Mouse (Mus musculus) limb, embryonic 13.5 days (tissue): Measurements from ENCODE around the gene Atrnl1. TPM values are rescaled to one million over a fixed set of nuclear protein-coding genes. Genes with fewer than 3 reads are reported as not detected.

ENCODE experiments used
- ATAC-seq: fragments of 200-750 bp; cut with Nextera tagmentation; 2 replicates; pipeline ENCODE4 v1.8.0; 2017; ENCODE audit warnings: low read depth, moderate number of reproducible peaks, moderate TSS enrichment; ENCODE audit not compliant: low FRiP score
- H3K27ac ChIP-seq: fragments of 300-500 bp; sonication (generic); 2 replicates; pipeline ENCODE4 v1.5.1; 2015; ENCODE audit warnings: inconsistent platforms, mild to moderate bottlenecking, moderate library complexity
- H3K27me3 ChIP-seq: fragments of 300-500 bp; sonication (generic); 2 replicates; pipeline ENCODE4 v1.6.1; 2015; ENCODE audit warnings: mild to moderate bottlenecking, inconsistent platforms
- H3K36me3 ChIP-seq: fragments of 300-500 bp; sonication (generic); 2 replicates; pipeline ENCODE4 v1.6.1; 2015; ENCODE audit warnings: inconsistent platforms, mild to moderate bottlenecking, moderate library complexity
- H3K4me1 ChIP-seq: fragments of 300-500 bp; sonication (generic); 2 replicates; pipeline ENCODE4 v1.6.1; 2015; ENCODE audit warnings: inconsistent platforms
- H3K4me2 ChIP-seq: fragments of 300-500 bp; sonication (generic); replicated peaks from 2 replicates; pipeline ENCODE4 v1.6.1; 2015; ENCODE audit warnings: inconsistent platforms, mild to moderate bottlenecking, moderate library complexity
- H3K4me3 ChIP-seq: fragments of 300-500 bp; sonication (generic); 2 replicates; pipeline ENCODE4 v1.5.1; 2015; ENCODE audit warnings: moderate library complexity, mild to moderate bottlenecking, inconsistent platforms
- H3K9ac ChIP-seq: fragments of 300-500 bp; sonication (generic); 2 replicates; pipeline ENCODE4 v1.6.1; 2015; ENCODE audit warnings: mild to moderate bottlenecking, inconsistent platforms
- H3K9me3 ChIP-seq: fragments of 300-500 bp; sonication (generic); 2 replicates; pipeline ENCODE4 v1.6.1; 2016; ENCODE audit warnings: inconsistent platforms
- WGBS: fragments of 180-500 bp; shearing (Covaris S2); methylation state at CpG from one replicate; pipeline ENCODE4 v1.1.7; 2015; 5-methylcytosine and 5-hydroxymethylcytosine counted together
- polyA plus RNA-seq: library from polyadenylated mRNA; unstranded; fragments of >200 nt; fragmentation: Nextera tagmentation; extraction: Ambion mirVana; gene quantifications from 2 replicates; pipeline ENCODE4 v1.2.1, GENCODE M21; 2015

Gene Atrnl1
- polyA plus RNA-seq, 1 experiment from 2014 or later: 7.1 TPM

GRCm38 (mm10) chr19:58121628-58122027 lies 510.8 kb downstream of the Atrnl1 start:
- H3K9me3 ChIP-seq: no peaks in the 10 kb centered on the region
- no peak overlapping the region for H3K4me3 ChIP-seq
- peaks cover 19% of the 10 kb centered on the region for H3K27me3 ChIP-seq
- peaks cover 61% of the 10 kb centered on the region for H3K4me1 ChIP-seq
- no peak for ATAC-seq
- 0 out of 2 replicates have a peak, but pooled peaks cover 4% of the 10 kb centered on the region for H3K36me3 ChIP-seq
- H3K4me2 ChIP-seq: no peak overlapping the region
- no peak overlapping the region for H3K9ac ChIP-seq
- H3K27ac ChIP-seq: no peak overlapping the region
- WGBS: 16% methylated on average over 6 of the region's 6 CpGs

DNA sequence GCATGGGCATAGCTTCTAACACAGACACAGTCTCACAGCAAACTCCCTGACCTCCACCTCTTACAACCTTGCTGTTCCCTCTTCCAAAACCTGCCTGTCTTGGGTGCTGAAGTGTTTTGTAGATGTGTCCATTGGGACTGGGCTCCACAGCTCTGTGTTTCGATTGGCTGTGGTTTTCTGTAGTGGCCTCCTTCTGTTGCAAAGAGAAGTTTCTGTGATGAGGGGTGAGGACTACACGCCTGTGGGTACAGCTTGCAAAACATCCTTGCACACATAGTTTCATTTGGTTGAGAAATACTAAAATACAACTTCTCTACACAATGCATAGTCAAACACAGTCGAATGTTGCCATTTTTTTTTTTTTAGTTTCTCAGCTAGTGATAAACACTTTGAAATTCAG lies 512.8 kb downstream of the Atrnl1 start:
- peaks cover 66% of the 10 kb centered on the region for H3K4me1 ChIP-seq
- H3K9ac ChIP-seq: no peak overlapping the region
- no peak for ATAC-seq

GRCm38 (mm10) chr19:58124566-58124965 lies 513.7 kb downstream of the Atrnl1 start:
- H3K9ac ChIP-seq: no peak overlapping the region
- peaks cover 3% of the 10 kb centered on the region; the same call in 1 of the 2 replicates for H3K9me3 ChIP-seq
- H3K4me1 ChIP-seq: peaks cover 59% of the 10 kb centered on the region
- 37% methylated on average over 5 of the region's 5 CpGs for WGBS
- peaks cover 17% of the 10 kb centered on the region for H3K27me3 ChIP-seq
- H3K36me3 ChIP-seq: 0 out of 2 replicates have a peak, but pooled peaks cover 4% of the 10 kb centered on the region
- no peak for ATAC-seq
- no peak overlapping the region for H3K27ac ChIP-seq
- H3K4me2 ChIP-seq: peak overlapping the region; percentile 45; the same call in 1 of the 2 replicates
- no peak overlapping the region for H3K4me3 ChIP-seq

More for the DNA sequence above, 512.8 kb downstream of the Atrnl1 start:
- H3K36me3 ChIP-seq: 0 out of 2 replicates have a peak, but pooled peaks cover 4% of the 10 kb centered on the region
- H3K4me3 ChIP-seq: no peak overlapping the region
- H3K27me3 ChIP-seq: peaks cover 19% of the 10 kb centered on the region
- no peaks in the 10 kb centered on the region for H3K9me3 ChIP-seq
- H3K27ac ChIP-seq: no peak overlapping the region
- WGBS: 93% methylated on average over 3 of the region's 3 CpGs
- H3K4me2 ChIP-seq: no peak overlapping the region

GRCm38 (mm10) chr19:58125010-58125409 lies 514.2 kb downstream of the Atrnl1 start:
- H3K4me1 ChIP-seq: peaks cover 55% of the 10 kb centered on the region
- no peak overlapping the region for H3K27ac ChIP-seq
- peaks cover 4% of the 10 kb centered on the region; the same call in 1 of the 2 replicates for H3K36me3 ChIP-seq
- peak overlapping the region; percentile 45 for H3K4me2 ChIP-seq
- 0 out of 2 replicates have a peak overlapping the region, but pooled peaks have one; percentile 4 for H3K4me3 ChIP-seq
- H3K9ac ChIP-seq: no peak overlapping the region
- peaks cover 7% of the 10 kb centered on the region for H3K9me3 ChIP-seq
- no peak for ATAC-seq
- 20% methylated on average over 14 of the region's 14 CpGs for WGBS
- H3K27me3 ChIP-seq: peaks cover 17% of the 10 kb centered on the region

- WGBS: 92% methylated on average over 9 of the region's 9 CpGs
- Histone ChIP-seq H3K4me3 (no peak overlapping the region), H3K4me2 (no peak overlapping the region), H3K9me3 (peaks cover 7% of the 10 kb centered on the region), H3K27me3 (0 out of 2 replicates have a peak, but pooled peaks cover 2% of the 10 kb centered on the region), H3K27ac (no peak overlapping the region), H3K9ac (no peak overlapping the region), H3K4me1 (peaks cover 11% of the 10 kb centered on the region), H3K36me3 (peaks cover 16% of the 10 kb centered on the region)
- no peak for ATAC-seq
These were observed 521.1 kb downstream of the Atrnl1 start for GRCm38 (mm10) chr19:58131896-58132295.

- Histone ChIP-seq H3K27me3 (no peaks in the 10 kb centered on the region), H3K27ac (no peak overlapping the region), H3K4me1 (peaks cover under 1% of the 10 kb centered on the region; the same call in 1 of the 2 replicates), H3K9ac (no peak overlapping the region), H3K4me2 (no peak overlapping the region), H3K36me3 (no peaks in the 10 kb centered on the region), H3K9me3 (no peaks in the 10 kb centered on the region), H3K4me3 (no peak overlapping the region)
- ATAC-seq: no peak
- 30% methylated on average over 13 of the region's 13 CpGs for WGBS
These were observed 529.5 kb downstream of the Atrnl1 start for GRCm38 (mm10) chr19:58140191-58140784.

DNA sequence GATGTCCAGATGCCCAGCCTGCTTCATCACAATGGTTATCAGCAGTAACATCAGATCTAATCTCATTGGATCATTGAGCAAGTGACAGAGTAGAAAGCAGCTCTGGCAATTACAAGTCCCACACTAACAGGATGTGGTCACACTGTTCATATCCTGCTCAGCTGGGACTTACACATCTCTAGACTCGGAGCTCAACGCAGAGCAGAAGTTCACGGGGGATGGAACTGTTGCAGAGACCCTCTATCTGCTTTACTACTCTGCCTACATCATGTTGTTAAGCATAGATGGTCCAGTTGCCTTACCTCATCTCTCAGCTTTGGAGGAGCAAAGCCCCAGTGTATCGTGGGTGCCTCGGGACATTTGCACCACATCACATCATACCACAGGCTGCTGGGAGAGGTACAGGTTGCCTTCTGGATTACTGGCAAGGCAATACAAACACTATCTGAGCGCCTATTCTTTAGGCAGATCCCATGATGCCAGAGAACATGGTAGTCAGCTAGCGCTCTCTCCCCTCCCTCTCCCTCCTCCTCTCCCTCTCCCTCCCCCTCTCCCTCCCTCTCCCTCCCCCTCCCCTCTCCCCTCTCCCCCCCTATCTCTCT lies 533.1 kb downstream of the Atrnl1 start:
- Histone ChIP-seq H3K36me3 (no peaks in the 10 kb centered on the region), H3K9me3 (no peaks in the 10 kb centered on the region), H3K27ac (no peak overlapping the region), H3K4me1 (peaks cover 17% of the 10 kb centered on the region), H3K4me3 (no peak overlapping the region), H3K9ac (no peak overlapping the region), H3K27me3 (no peaks in the 10 kb centered on the region), H3K4me2 (no peak overlapping the region)
- ATAC-seq: no peak
- WGBS: 95% methylated on average over 7 of the region's 7 CpGs

- Histone ChIP-seq H3K27ac (no peak overlapping the region), H3K4me1 (peaks cover 17% of the 10 kb centered on the region), H3K4me3 (no peak overlapping the region), H3K27me3 (no peaks in the 10 kb centered on the region), H3K4me2 (no peak overlapping the region), H3K9ac (no peak overlapping the region), H3K36me3 (no peaks in the 10 kb centered on the region), H3K9me3 (no peaks in the 10 kb centered on the region)
- ATAC-seq: no peak
- WGBS: 50% methylated on average over 9 of the region's 9 CpGs
These were observed 534.7 kb downstream of the Atrnl1 start for GRCm38 (mm10) chr19:58145521-58145920.

GRCm38 (mm10) chr19:58151257-58151656 lies 540.4 kb downstream of the Atrnl1 start:
- Histone ChIP-seq H3K4me3 (no peak overlapping the region), H3K27me3 (no peaks in the 10 kb centered on the region), H3K4me1 (peaks cover 7% of the 10 kb centered on the region), H3K27ac (no peak overlapping the region), H3K36me3 (no peaks in the 10 kb centered on the region), H3K9ac (no peak overlapping the region), H3K9me3 (no peaks in the 10 kb centered on the region), H3K4me2 (no peak overlapping the region)
- ATAC-seq: no peak
- 92% methylated on average over 7 of the region's 7 CpGs for WGBS

GRCm38 (mm10) chr19:58161569-58161968 lies 550.7 kb downstream of the Atrnl1 start:
- no peaks in the 10 kb centered on the region; the same call in none of the 2 replicates for H3K27me3 ChIP-seq
- ATAC-seq: no peak
- H3K36me3 ChIP-seq: no peaks in the 10 kb centered on the region
- H3K9ac ChIP-seq: no peak overlapping the region
- H3K27ac ChIP-seq: no peak overlapping the region
- 68% methylated on average over 9 of the region's 9 CpGs for WGBS
- peaks cover 12% of the 10 kb centered on the region for H3K4me1 ChIP-seq
- H3K9me3 ChIP-seq: no peaks in the 10 kb centered on the region
- no peak overlapping the region for H3K4me2 ChIP-seq
- no peak overlapping the region for H3K4me3 ChIP-seq

DNA sequence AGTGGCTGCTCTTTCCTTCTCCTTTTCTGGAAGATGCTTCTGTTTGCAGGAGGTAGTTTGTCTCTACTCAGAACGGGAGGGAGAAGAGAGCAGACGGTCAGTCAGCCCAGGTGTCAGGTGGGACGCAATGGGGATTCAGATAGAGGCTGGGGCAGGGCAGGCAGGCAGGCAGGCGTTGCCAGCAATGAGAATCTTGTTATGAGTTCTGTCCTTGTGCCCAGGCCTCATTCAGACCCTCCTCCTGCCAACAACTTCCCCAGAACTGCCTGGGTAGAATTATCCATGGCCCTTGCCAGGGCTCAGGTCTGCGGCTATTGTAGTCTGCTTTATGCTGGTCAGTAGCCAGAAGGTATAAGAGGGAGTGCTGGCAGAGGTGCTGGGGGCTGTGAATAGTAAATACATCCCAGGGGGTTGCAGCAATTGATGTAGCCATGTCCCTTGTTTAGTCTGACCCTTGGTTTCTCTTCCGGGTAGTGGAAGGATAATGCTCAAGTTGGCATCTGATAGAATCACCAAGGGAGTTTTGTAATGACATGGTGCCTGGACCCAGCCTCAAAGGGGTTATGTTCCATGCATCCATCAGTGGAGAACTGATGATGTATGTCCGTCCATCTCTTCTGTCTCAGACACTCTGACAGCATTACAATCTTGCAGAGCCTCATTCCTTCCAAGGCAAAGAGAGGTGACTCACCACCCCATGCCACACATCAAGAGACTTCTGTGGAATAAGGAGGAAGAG lies 554.2 kb downstream of the Atrnl1 start:
- Histone ChIP-seq H3K4me2 (no peak overlapping the region), H3K9me3 (no peaks in the 10 kb centered on the region), H3K9ac (no peak overlapping the region), H3K27me3 (peaks cover 6% of the 10 kb centered on the region), H3K36me3 (no peaks in the 10 kb centered on the region), H3K4me3 (no peak overlapping the region), H3K4me1 (peaks cover 11% of the 10 kb centered on the region), H3K27ac (no peak overlapping the region)
- WGBS: 81% methylated on average over 7 of the region's 7 CpGs
- ATAC-seq: no peak

GRCm38 (mm10) chr19:58165635-58166015 lies 554.8 kb downstream of the Atrnl1 start:
- Histone ChIP-seq H3K27ac (no peak overlapping the region), H3K4me1 (peaks cover 10% of the 10 kb centered on the region), H3K4me2 (no peak overlapping the region), H3K9me3 (no peaks in the 10 kb centered on the region), H3K4me3 (no peak overlapping the region), H3K36me3 (no peaks in the 10 kb centered on the region), H3K27me3 (peaks cover 6% of the 10 kb centered on the region), H3K9ac (no peak overlapping the region)
- WGBS: 53% methylated on average over 9 of the region's 9 CpGs
- ATAC-seq: no peak
